ENCODE assay signal across 7 mouse cellular contexts in genomic region chr4:141793282-141794151, GRCm38 (mm10). TPM values are rescaled to one million over a fixed set of nuclear protein-coding genes. Genes with fewer than 3 reads are reported as not detected.
DNase-seq lines count a peak whose midpoint lies in the region; ATAC-seq and TF ChIP-seq lines count a peak whose summit lies in the region.

TSS of gene Casp9 (plus strand) at chr4:141793612.

- 0 out of 2 replicates have a peak, but pooled peaks cover 18% of the 10 kb centered on the region for H3K36me3 ChIP-seq in embryonic facial prominence, embryonic 12.5 days
- peaks cover 5% of the 10 kb centered on the region; the same call in 1 of the 2 replicates for H3K36me3 ChIP-seq in kidney, adult 2 months (ENCODE audit: control insufficient read depth, insufficient read depth, low read length)
- H3K36me3 ChIP-seq in limb, embryonic 12.5 days, result peaks cover 22% of the 10 kb centered on the region
- H3K36me3 ChIP-seq in midbrain, embryonic 15.5 days (replicated peaks), result no peaks in the 10 kb centered on the region
- H3K36me3 ChIP-seq in spleen, adult 2 months (ENCODE audit: control insufficient read depth, insufficient read depth, low read length), result peaks cover 9% of the 10 kb centered on the region

- peak within 1 kb of the TSS; percentile 90 for H3K27ac ChIP-seq in embryonic facial prominence, embryonic 12.5 days
- H3K27ac ChIP-seq in kidney, adult 2 months (ENCODE audit: insufficient read depth, low read depth, low read length), result peak within 1 kb of the TSS; percentile 97
- peak within 1 kb of the TSS; percentile 93 for H3K27ac ChIP-seq in limb, embryonic 12.5 days
- peak within 1 kb of the TSS; percentile 94 for H3K27ac ChIP-seq in midbrain, embryonic 15.5 days
- peak within 1 kb of the TSS; percentile 88 for H3K27ac ChIP-seq in spleen, adult 2 months (ENCODE audit: insufficient read depth, low read length)

- peak; percentile 31 for TF ChIP-seq POLR2A in kidney, adult 2 months (IDR thresholded peaks at IDR 0.05; ENCODE audit: low read depth, low read length)
- peak; percentile 52 for TF ChIP-seq POLR2A in spleen, adult 2 months (IDR thresholded peaks at IDR 0.05; ENCODE audit: low read depth, low read length)

- peak within 1 kb of the TSS; percentile 76 for H3K4me3 ChIP-seq in embryonic facial prominence, embryonic 12.5 days
- H3K4me3 ChIP-seq in kidney, adult 2 months (ENCODE audit: insufficient read depth, low read depth, low read length), result peak within 1 kb of the TSS; percentile 95
- H3K4me3 ChIP-seq in limb, embryonic 12.5 days (replicated peaks), result peak within 1 kb of the TSS; percentile 68
- peak within 1 kb of the TSS; percentile 80 for H3K4me3 ChIP-seq in midbrain, embryonic 15.5 days
- peak within 1 kb of the TSS; percentile 70 for H3K4me3 ChIP-seq in spleen, adult 2 months (ENCODE audit: extremely low read depth, insufficient read depth, insufficient read length)

- TF ChIP-seq CTCF in kidney, adult 2 months (conservative IDR thresholded peaks at IDR 0.05; ENCODE audit: insufficient read depth, insufficient read length, low read depth, low read length), result no peak
- no peak for TF ChIP-seq CTCF in spleen, adult 2 months (IDR thresholded peaks at IDR 0.05; ENCODE audit: extremely low read depth, insufficient read depth, insufficient read length, insufficient replicate concordance)

- peaks cover 20% of the 10 kb centered on the region for H3K4me1 ChIP-seq in embryonic facial prominence, embryonic 12.5 days
- peaks cover 25% of the 10 kb centered on the region for H3K4me1 ChIP-seq in kidney, adult 2 months (ENCODE audit: control insufficient read depth, insufficient read depth, low read length)
- H3K4me1 ChIP-seq in limb, embryonic 12.5 days (replicated peaks), result peaks cover 13% of the 10 kb centered on the region
- peaks cover 34% of the 10 kb centered on the region for H3K4me1 ChIP-seq in midbrain, embryonic 15.5 days
- no peaks in the 10 kb centered on the region for H3K4me1 ChIP-seq in spleen, adult 2 months (ENCODE audit: control insufficient read depth, insufficient read depth, insufficient read length)

- DNase-seq in adrenal gland, postnatal 25 days, result peak; percentile 98
- peak; percentile 99 for DNase-seq in heart, adult 18-20 months
- DNase-seq in kidney, adult 2 months, result peak; percentile 99
- peak; percentile 91 to 97 for DNase-seq in spleen, adult 2 months (ENCODE audit: low read depth in 1 of 2, low spot score in 2 of 2)

- under 1% methylated on average over 77 of the region's 80 CpGs for WGBS in embryonic facial prominence, embryonic 12.5 days
- WGBS in kidney, adult 2 months, result under 1% methylated on average over 75 of the region's 80 CpGs
- WGBS in limb, embryonic 12.5 days, result under 1% methylated on average over 76 of the region's 80 CpGs
- WGBS in midbrain, embryonic 15.5 days, result under 1% methylated on average over 73 of the region's 80 CpGs
- under 1% methylated on average over 75 of the region's 80 CpGs for WGBS in spleen, adult 2 months

- no peaks in the 10 kb centered on the region for H3K27me3 ChIP-seq in embryonic facial prominence, embryonic 12.5 days
- no peaks in the 10 kb centered on the region for H3K27me3 ChIP-seq in kidney, adult 2 months (replicated peaks; ENCODE audit: control insufficient read depth, insufficient read depth, low read length)
- no peaks in the 10 kb centered on the region for H3K27me3 ChIP-seq in limb, embryonic 12.5 days
- no peaks in the 10 kb centered on the region for H3K27me3 ChIP-seq in midbrain, embryonic 15.5 days (replicated peaks)
- H3K27me3 ChIP-seq in spleen, adult 2 months (ENCODE audit: control insufficient read depth, insufficient read depth, low read length), result no peaks in the 10 kb centered on the region

- peak; percentile 77 for ATAC-seq in embryonic facial prominence, embryonic 12.5 days (ENCODE audit: insufficient number of reproducible peaks, insufficient read depth, low FRiP score, low TSS enrichment)
- peak; percentile 75 for ATAC-seq in limb, embryonic 12.5 days (ENCODE audit: insufficient number of reproducible peaks, insufficient read depth, low FRiP score, low TSS enrichment, low read depth)
- peak; percentile 70 for ATAC-seq in midbrain, embryonic 15.5 days (replicated peaks)

- H3K9me3 ChIP-seq in embryonic facial prominence, embryonic 12.5 days, result no peaks in the 10 kb centered on the region
- no peaks in the 10 kb centered on the region for H3K9me3 ChIP-seq in limb, embryonic 12.5 days
- no peaks in the 10 kb centered on the region for H3K9me3 ChIP-seq in midbrain, embryonic 15.5 days

- H3K4me2 ChIP-seq in embryonic facial prominence, embryonic 12.5 days (replicated peaks), result peak within 1 kb of the TSS; percentile 55
- peak within 1 kb of the TSS; percentile 57 for H3K4me2 ChIP-seq in limb, embryonic 12.5 days
- H3K4me2 ChIP-seq in midbrain, embryonic 15.5 days, result peak within 1 kb of the TSS; percentile 62

- peak within 1 kb of the TSS; percentile 70 for H3K9ac ChIP-seq in embryonic facial prominence, embryonic 12.5 days
- H3K9ac ChIP-seq in limb, embryonic 12.5 days (replicated peaks), result peak within 1 kb of the TSS; percentile 73
- peak within 1 kb of the TSS; percentile 71 for H3K9ac ChIP-seq in midbrain, embryonic 15.5 days

RNA-seq across cellular contexts. Expression of gene Casp9, which starts in this region (rescaled TPM):
- 21.3 and 32.3 TPM in 2 replicates for total RNA-seq in adrenal gland, postnatal 25 days (2021)
- 18.1 and 21.9 TPM in 2 replicates for polyA plus RNA-seq in embryonic facial prominence, embryonic 12.5 days (2016; fragmentation: Nextera tagmentation; extraction: Ambion mirVana)
- total RNA-seq in heart, adult 18-20 months (2021), result 1 to 10 TPM; 6.6 to 8.1 TPM
- polyA plus RNA-seq in kidney, adult 2 months (2012; rRNA removed), result 22.2 and 23.7 TPM in 2 replicates
- polyA plus RNA-seq in limb, embryonic 12.5 days (2016; fragmentation: Nextera tagmentation; extraction: Ambion mirVana), result 18.7 and 22.6 TPM in 2 replicates
- polyA plus RNA-seq in midbrain, embryonic 15.5 days (2015; fragmentation: Nextera tagmentation; extraction: Ambion mirVana), result 20.7 and 21.4 TPM in 2 replicates
- 18.4 and 25.1 TPM in 2 replicates for polyA plus RNA-seq in spleen, adult 2 months (2012; rRNA removed)

Comparison
In these comparisons a context has a peak if more than half of its experiments do, and no peak if none do; other contexts are left out.
1. Peak in every context shown above with its lines: DNase-seq, ATAC-seq, H3K4me3 ChIP-seq and H3K27ac ChIP-seq.